Mouse (Mus musculus): ENCODE results near the gene Gm42957.
"Not testable (repeated sequence)": the region's sequence is repeated elsewhere in the genome, so short reads cannot be mapped to it uniquely, and the experiment has no call there.

Gene Gm42957

GRCm38 (mm10) chr3:96617941-96618340 is 17.3 kb upstream of the Gm42957 start:
- no peak for DNase-seq (ENCODE audit: low spot score in 2 of 2)

- DNase-seq (ENCODE audit: low spot score in 2 of 2), result no peak
Observed at GRCm38 (mm10) chr3:96623201-96623600, 12.1 kb upstream of the Gm42957 start.

GRCm38 (mm10) chr3:96629729-96630600 is 5.3 kb upstream of the Gm42957 start, which contains the start of gene Rbm8a:
Rbm8a (plus strand) TSS chr3:96629933.
- peak; percentile 96 to 97 for DNase-seq (ENCODE audit: low spot score in 2 of 2)

- no peak for DNase-seq (ENCODE audit: low spot score in 2 of 2)
Observed at GRCm38 (mm10) chr3:96632058-96632457, 3.2 kb upstream of the Gm42957 start.

GRCm38 (mm10) chr3:96634015-96634414 is 1.3 kb upstream of the Gm42957 start:
- no peak for DNase-seq (ENCODE audit: low spot score in 2 of 2)

DNA sequence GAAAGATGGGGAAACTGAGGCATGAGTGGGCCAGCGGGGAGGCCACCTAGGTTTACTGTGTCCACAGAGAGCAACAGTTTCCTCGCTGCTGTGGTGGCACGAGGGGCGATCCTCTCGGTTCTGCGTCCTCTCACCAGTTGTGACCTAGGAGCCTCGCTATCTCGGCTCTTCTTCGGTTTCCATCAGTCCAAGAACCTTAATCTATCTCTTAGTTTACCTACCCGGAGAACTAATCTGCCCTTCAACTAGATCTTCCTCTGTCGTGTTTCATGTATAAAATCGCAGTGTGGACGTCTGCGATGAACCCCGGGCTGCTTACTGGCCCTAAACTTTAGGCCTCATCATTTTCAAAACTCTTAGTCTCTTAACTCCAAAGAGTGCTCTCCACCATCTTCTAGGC is 632 bp downstream of the Gm42957 start:
- DNase-seq (ENCODE audit: low spot score in 2 of 2), result no peak

DNA sequence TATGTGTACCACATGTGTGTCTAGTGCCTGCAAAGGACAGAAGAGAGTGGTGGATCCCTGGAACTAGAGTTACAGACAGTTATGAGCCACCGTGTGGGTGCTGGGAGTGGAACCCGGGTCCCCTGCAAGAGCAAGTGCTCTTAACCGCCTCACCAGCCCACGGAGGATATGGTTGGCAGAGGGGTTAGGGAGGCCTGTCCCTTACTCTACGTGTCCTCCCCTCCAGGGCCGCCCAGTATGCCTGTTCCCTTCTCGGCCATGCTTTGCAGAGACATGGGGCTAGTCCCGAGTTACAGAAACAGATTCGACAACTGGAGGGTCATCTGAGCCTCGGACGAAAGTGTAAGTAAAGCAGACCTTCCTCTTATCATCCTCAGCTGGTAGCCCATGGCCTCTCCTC is 1.2 kb downstream of the Gm42957 start:
- DNase-seq (ENCODE audit: low spot score in 2 of 2), result no peak

GRCm38 (mm10) chr3:96639219-96639618 is 3.9 kb downstream of the Gm42957 start:
- peak; percentile 30 to 42 for DNase-seq (ENCODE audit: low spot score in 2 of 2)

- DNase-seq (ENCODE audit: low spot score in 2 of 2), result no peak
Observed at GRCm38 (mm10) chr3:96645018-96645649, 9.9 kb downstream of the Gm42957 start, which contains the start of gene Itga10. Itga10 (plus strand) TSS chr3:96645584.

- no peak for DNase-seq (ENCODE audit: low spot score in 2 of 2)
Observed at GRCm38 (mm10) chr3:96647365-96647764, 12.1 kb downstream of the Gm42957 start.

DNA sequence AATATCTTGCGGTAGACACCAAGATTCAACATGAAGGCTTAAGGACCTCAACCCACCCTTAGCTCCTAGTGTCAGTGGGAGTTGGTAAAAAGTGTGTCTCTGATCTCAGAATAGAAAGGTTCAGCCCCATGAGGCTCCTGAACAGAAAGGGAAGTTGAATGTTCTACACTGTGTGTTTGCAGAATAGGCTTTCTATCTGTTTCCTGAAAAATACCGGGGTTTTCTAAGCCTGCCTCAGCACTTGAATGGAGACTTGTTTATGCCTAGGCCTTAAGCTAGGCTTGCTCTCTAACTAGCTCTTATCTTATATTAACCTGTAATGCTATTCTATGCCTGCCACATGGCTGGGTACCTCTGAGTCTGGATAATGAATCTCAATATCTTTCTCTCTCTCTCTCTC is 25.6 kb downstream of the Gm42957 start:
- no peak for DNase-seq (ENCODE audit: low spot score in 2 of 2)

- no peak for DNase-seq (ENCODE audit: low spot score in 2 of 2)
Observed at GRCm38 (mm10) chr3:96662731-96663316, 27.6 kb downstream of the Gm42957 start.

- DNase-seq (ENCODE audit: low spot score in 2 of 2), result peak; percentile 89 to 90
Observed at GRCm38 (mm10) chr3:96663432-96664239, 28.4 kb downstream of the Gm42957 start.

DNA sequence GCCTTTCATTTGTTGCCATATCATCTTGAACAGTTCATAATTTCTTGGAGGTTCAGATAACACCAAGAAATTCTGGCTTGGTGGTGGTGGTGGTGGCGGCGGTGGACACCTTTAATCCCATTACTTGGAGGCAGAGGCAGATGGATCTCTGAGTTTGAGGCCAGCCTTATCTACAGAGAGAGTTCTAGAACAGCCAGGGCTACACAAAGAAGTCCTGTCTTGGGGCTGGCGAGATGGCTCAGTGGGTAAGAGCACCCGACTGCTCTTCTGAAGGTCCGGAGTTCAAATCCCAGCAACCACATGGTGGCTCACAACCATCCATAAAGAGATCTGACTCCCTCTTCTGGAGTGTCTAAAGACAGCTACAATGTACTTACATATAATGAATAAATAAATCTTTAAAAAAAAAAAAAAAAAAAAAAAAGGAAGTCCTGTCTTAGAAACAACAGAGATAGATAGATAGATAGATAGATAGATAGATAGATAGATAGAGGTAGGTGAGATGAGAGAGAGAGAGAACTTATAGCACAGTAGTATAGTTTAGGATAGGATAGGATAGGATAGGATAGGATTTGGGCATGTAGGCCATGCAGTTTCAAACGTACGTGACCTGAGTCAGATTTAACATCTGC is 30.6 kb downstream of the Gm42957 start:
- not testable (repeated sequence) for DNase-seq (ENCODE audit: low spot score in 2 of 2)

- no peak for DNase-seq (ENCODE audit: low spot score in 2 of 2)
Observed at GRCm38 (mm10) chr3:96666916-96667315, 31.6 kb downstream of the Gm42957 start.

GRCm38 (mm10) chr3:96667316-96667715 is 32.0 kb downstream of the Gm42957 start:
- DNase-seq (ENCODE audit: low spot score in 2 of 2), result no peak

- DNase-seq (ENCODE audit: low spot score in 2 of 2), result no peak
Observed at GRCm38 (mm10) chr3:96668424-96669067, 33.3 kb downstream of the Gm42957 start.

DNA sequence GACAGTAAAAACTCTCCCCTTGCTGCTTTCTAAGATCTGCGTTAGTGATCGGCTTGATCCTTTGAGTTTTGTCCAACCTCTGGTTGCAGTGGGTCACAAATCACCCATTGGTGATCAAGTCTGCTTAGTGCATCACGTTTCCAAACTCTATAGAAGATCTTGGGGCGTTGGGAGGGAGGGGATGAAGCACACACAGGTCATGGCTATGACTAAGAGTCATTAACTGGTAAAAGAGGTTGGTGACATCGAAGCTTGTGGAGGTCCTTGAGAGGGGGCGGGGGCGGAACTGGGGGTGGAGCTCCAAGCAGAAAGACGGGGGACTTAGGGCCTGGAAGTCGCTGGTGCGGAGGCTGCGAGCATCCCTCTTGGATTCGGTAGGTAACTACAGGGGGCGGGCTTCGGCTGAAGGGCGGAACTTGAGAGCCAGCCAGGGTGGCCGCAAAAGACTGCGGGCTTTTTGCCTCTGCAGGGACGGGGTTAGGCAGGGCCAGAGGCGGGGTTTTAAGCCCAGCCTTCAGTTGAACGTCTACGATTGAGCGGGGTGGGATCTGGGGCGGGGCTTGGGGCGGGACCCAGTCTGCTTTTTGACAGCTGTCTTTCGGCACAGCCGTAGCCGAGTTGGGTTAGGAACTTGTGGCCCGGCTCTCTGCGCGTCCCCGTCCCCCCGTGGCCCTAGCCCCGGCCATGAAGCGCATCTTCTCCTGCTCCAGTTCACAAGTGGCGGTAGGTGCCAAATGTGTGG is 34.6 kb downstream of the Gm42957 start, which contains the start of gene Ankrd35:
Gene Ankrd35 (plus strand): TSS at position 405 of the 742 bp plus-strand sequence.
- DNase-seq (ENCODE audit: low spot score in 2 of 2), result peak; percentile 29 to 34

- no peak for DNase-seq (ENCODE audit: low spot score in 2 of 2)
Observed at GRCm38 (mm10) chr3:96671519-96671918, 36.2 kb downstream of the Gm42957 start.

- no peak for DNase-seq (ENCODE audit: low spot score in 2 of 2)
Observed at GRCm38 (mm10) chr3:96673514-96673913, 38.2 kb downstream of the Gm42957 start.
